Mouse (Mus musculus) liver, embryonic 14.5 days (tissue): ENCODE results near the gene Zbtb33. TPM values are rescaled to one million over a fixed set of nuclear protein-coding genes. Genes with fewer than 3 reads are reported as not detected.
A peak's percentile ranks its signal among the peaks of the same experiment; 100 is the strongest.
"Not testable (repeated sequence)": the region's sequence is repeated elsewhere in the genome, so short reads cannot be mapped to it uniquely, and the experiment has no call there.

Source experiments
- ATAC-seq: fragments of 200-750 bp; cut with Nextera tagmentation; 2 replicates; pipeline ENCODE4 v1.8.0; 2017; ENCODE audit warnings: moderate number of reproducible peaks, mild to moderate bottlenecking, moderate library complexity; ENCODE audit not compliant: insufficient read depth
- DNase-seq, 3 experiments: peaks; one replicate each; pipeline ENCODE4 v3.0.0-alpha.2; 2012 to 2013; ENCODE audit warnings: low read depth in 3 of 3, low spot score in 3 of 3
- H3K27ac ChIP-seq: fragments of 300-500 bp; sonication (generic); 2 replicates; pipeline ENCODE4 v1.5.1; 2014; ENCODE audit warnings: moderate library complexity, mild to moderate bottlenecking, control low read depth, inconsistent platforms
- H3K27me3 ChIP-seq: fragments of 300-500 bp; sonication (generic); 2 replicates; pipeline ENCODE4 v1.6.1; 2014; ENCODE audit warnings: mild to moderate bottlenecking, low read length, moderate library complexity; ENCODE audit not compliant: control insufficient read depth, insufficient read depth
- H3K36me3 ChIP-seq: fragments of 300-500 bp; sonication (generic); replicated peaks from 2 replicates; pipeline ENCODE4 v1.6.1; 2014; ENCODE audit warnings: low read depth; ENCODE audit not compliant: control insufficient read depth, insufficient read depth
- H3K4me1 ChIP-seq, 2 experiments: fragments of 200-500 bp in 1 of 2; fragments of 300-500 bp in 1 of 2; sonication (generic) in 1 of 2; replicated peaks; 2 replicates each; pipeline ENCODE4 v1.6.1; 2012 to 2014; ENCODE audit warnings: antibody characterized with exemption in 1 of 2, inconsistent platforms in 1 of 2, low read length in 1 of 2; ENCODE audit not compliant: control insufficient read depth in 2 of 2, insufficient read depth in 2 of 2
- H3K4me2 ChIP-seq: fragments of 300-500 bp; sonication (generic); 2 replicates; pipeline ENCODE4 v1.6.1; 2014; ENCODE audit warnings: low read depth, mild to moderate bottlenecking, control low read depth, moderate library complexity
- H3K4me3 ChIP-seq, 2 experiments: fragments of 200-500 bp in 1 of 2; fragments of 300-500 bp in 1 of 2; sonication (generic) in 1 of 2; 2 replicates each; pipeline ENCODE4 v1.5.1; 2012 to 2014; ENCODE audit warnings: low read depth in 2 of 2, low read length in 2 of 2, mild to moderate bottlenecking in 2 of 2, control low read depth in 1 of 2, inconsistent platforms in 1 of 2, moderate library complexity in 1 of 2; ENCODE audit not compliant: insufficient read depth in 1 of 2
- H3K9ac ChIP-seq: fragments of 300-500 bp; sonication (generic); replicated peaks from 2 replicates; pipeline ENCODE4 v1.6.1; 2014; ENCODE audit warnings: mild to moderate bottlenecking, control low read depth, moderate library complexity
- H3K9me3 ChIP-seq: fragments of 300-500 bp; sonication (generic); 2 replicates; pipeline ENCODE4 v1.6.1; 2016; ENCODE audit warnings: low read length, mixed read lengths; ENCODE audit not compliant: control insufficient read depth
- CTCF ChIP-seq: IDR thresholded peaks from 2 replicates; pipeline ENCODE4 v1.5.1; 2016; ENCODE audit warnings: antibody characterized with exemption, low read depth, control low read depth
- EP300 ChIP-seq: IDR thresholded peaks from 2 replicates; pipeline ENCODE4 v1.6.1; 2016; ENCODE audit warnings: antibody characterized with exemption, low read depth
- WGBS: fragments of 180-500 bp; shearing (Covaris S2); extraction: QIAGEN DNeasy Blood & Tissue Kit; methylation state at CpG from one replicate; pipeline ENCODE4 v1.1.7; 2014; ENCODE audit not compliant: insufficient replicate concordance; 5-methylcytosine and 5-hydroxymethylcytosine counted together
- polyA plus RNA-seq, 2 experiments: library from polyadenylated mRNA; depleted of rRNA in 1 of 2; stranded (reverse) in 1 of 2; unstranded in 1 of 2; fragments of >200 nt; fragmentation: Nextera tagmentation in 1 of 2; extraction: Ambion mirVana in 1 of 2; gene quantifications; 2 replicates each; pipeline versions ENCODE4 v1.2.1 to v1.2.3; 2012 to 2014

The Zbtb33 gene
- polyA plus RNA-seq, 2 experiments, result 1.3 to 2.6 TPM

DNA sequence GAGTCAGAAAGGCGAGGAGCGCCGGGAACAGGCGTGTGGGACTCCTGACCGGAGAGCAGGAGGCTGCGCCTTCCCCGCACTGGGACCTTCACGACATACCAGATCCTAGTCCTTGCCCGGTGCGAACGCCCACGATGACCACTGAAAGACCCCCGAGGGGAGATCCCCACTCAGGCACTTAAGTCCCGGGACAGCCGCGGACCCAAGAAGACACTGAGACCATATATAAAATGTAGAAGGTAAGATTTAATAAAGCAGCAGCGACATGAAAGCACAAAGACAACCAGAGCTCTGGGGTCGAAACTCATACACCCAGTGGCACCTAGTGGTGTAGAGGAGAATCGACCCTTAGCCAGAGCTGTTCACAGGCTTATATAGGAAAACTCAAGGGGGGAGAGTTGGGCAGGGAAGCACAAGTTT, 9.7 kb upstream of the Zbtb33 start:
- DNase-seq, H3K9ac ChIP-seq, H3K27me3 ChIP-seq, H3K27ac ChIP-seq, H3K4me1 ChIP-seq, H3K9me3 ChIP-seq, H3K36me3 ChIP-seq, ATAC-seq, H3K4me3 ChIP-seq: not testable (repeated sequence)
- TF ChIP-seq CTCF, result peak; percentile 36
- 22% methylated on average over 19 of the region's 19 CpGs for WGBS
- H3K4me2 ChIP-seq, result peak overlapping the region; percentile 24; the same call in 1 of the 2 replicates

- peak overlapping the region; percentile 57 for H3K4me2 ChIP-seq
- H3K27me3 ChIP-seq, result no peaks in the 10 kb centered on the region; the same call in 1 of the 2 replicates
- DNase-seq (no peak), ATAC-seq (no peak)
- no peak overlapping the region for H3K27ac ChIP-seq
- H3K36me3 ChIP-seq, result no peaks in the 10 kb centered on the region
- no peak overlapping the region for H3K9ac ChIP-seq
- no peaks in the 10 kb centered on the region for H3K4me1 ChIP-seq
- no peaks in the 10 kb centered on the region for H3K9me3 ChIP-seq
- peak overlapping the region; percentile 35 to 44 for H3K4me3 ChIP-seq
- 16% methylated on average over 38 of the region's 38 CpGs for WGBS
- no peak for TF ChIP-seq CTCF
- TF ChIP-seq EP300, result no peak
These were observed 8.7 kb upstream of the Zbtb33 start for GRCm38 (mm10) chrX:38180656-38181607.

DNA sequence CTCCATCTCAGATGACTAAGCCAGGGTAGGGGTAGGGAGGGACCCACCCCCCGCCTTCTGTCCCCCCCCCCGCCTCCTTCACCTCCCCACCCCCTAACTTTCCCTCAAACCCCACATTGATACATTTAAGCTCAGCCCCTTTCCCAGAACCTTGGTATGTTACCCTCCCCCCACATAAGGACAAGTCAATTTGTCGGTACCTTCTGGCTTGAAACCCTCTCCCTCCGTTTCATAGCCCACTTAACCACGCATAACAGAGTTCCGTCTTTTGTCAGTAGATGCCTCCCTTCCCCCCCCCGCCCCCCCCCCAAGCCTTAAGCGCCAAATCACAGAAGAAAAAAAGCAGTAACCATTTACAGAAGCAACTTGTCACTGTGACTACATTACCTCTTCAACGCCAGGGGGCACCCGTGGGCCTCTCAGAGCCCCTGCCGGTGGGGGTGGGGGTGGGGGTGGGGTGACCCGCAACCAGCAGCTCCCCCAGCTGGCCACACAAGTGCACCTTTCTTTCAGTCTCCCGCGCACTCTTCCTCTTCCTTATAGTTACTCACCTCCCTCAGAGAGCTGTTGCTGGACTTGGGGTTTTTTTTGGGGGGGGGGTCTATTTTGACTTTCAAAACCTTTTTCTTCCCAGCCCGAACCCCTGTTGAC, 7.9 kb upstream of the Zbtb33 start:
- DNase-seq (peak in 1 of 3 experiments; percentile 22), ATAC-seq (no peak)

GRCm38 (mm10) chrX:38185520-38185919, 4.1 kb upstream of the Zbtb33 start:
- TF ChIP-seq EP300 (no peak), CTCF (no peak)
- Histone ChIP-seq H3K4me1 (no peaks in the 10 kb centered on the region), H3K9ac (no peak overlapping the region), H3K36me3 (no peaks in the 10 kb centered on the region), H3K27ac (no peak overlapping the region), H3K4me3 (no peak overlapping the region), H3K27me3 (no peaks in the 10 kb centered on the region; the same call in 1 of the 2 replicates), H3K4me2 (no peak overlapping the region), H3K9me3 (no peaks in the 10 kb centered on the region)
- DNase-seq (no peak), ATAC-seq (no peak)
- 25% methylated on average over 2 of the region's 2 CpGs for WGBS

More for the DNA sequence above, 7.9 kb upstream of the Zbtb33 start:
- Histone ChIP-seq H3K36me3 (no peaks in the 10 kb centered on the region), H3K4me2 (no peak overlapping the region), H3K4me1 (no peaks in the 10 kb centered on the region), H3K27me3 (no peaks in the 10 kb centered on the region; the same call in 1 of the 2 replicates), H3K9ac (no peak overlapping the region), H3K9me3 (no peaks in the 10 kb centered on the region), H3K4me3 (no peak overlapping the region), H3K27ac (no peak overlapping the region)
- no peak for TF ChIP-seq EP300
- no peak; the same call in 1 of the 2 replicates for TF ChIP-seq CTCF
- 13% methylated on average over 15 of the region's 15 CpGs for WGBS

GRCm38 (mm10) chrX:38190458-38190764, 818 bp downstream of the Zbtb33 start:
- Histone ChIP-seq H3K9ac (peak overlapping the region; percentile 85), H3K27me3 (no peaks in the 10 kb centered on the region), H3K27ac (no peak overlapping the region), H3K36me3 (no peaks in the 10 kb centered on the region), H3K4me2 (peak overlapping the region; percentile 71), H3K9me3 (no peaks in the 10 kb centered on the region), H3K4me3 (peak overlapping the region; percentile 72 to 81), H3K4me1 (no peaks in the 10 kb centered on the region)
- WGBS, result 17% methylated on average over 3 of the region's 3 CpGs
- DNase-seq (no peak), ATAC-seq (no peak)
- no peak for TF ChIP-seq CTCF
- TF ChIP-seq EP300, result no peak
